Mouse (Mus musculus) bone marrow macrophage, adult 2 months (primary cell): ENCODE results near the gene Cacng8.

Experiments used
- CTCF ChIP-seq: IDR thresholded peaks from 2 replicates; pipeline ENCODE4 v1.5.1; 2012; ENCODE audit warnings: low read depth, mild to moderate bottlenecking, low read length, moderate library complexity
- POLR2A ChIP-seq: IDR thresholded peaks from 2 replicates; pipeline ENCODE4 v1.6.1; 2012; ENCODE audit warnings: mild to moderate bottlenecking, low read depth, low read length, borderline replicate concordance

DNA sequence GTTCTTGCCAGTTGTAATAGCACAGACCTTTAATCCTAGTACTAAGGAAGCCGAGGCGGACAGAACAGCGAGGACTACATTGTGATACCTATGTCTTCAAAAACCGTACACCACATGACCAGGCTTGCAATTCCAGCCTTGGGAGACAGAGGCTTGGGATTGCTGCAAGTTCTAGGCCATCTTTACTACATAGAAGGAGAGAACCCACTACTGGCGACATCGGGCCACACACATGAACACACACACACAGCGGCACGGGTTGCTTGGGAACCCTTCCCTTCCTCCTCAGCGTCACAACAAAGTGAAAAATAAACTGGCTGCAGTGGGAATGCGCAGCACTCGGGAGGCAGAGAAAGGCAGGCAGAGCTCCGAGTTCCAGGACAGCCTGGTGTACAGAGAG lies 22.2 kb upstream of the Cacng8 start:
- no peak for TF ChIP-seq POLR2A
- TF ChIP-seq CTCF: no peak
